Mouse (Mus musculus) kidney, adult 2 months (tissue): ENCODE measurements at regions not wholly inside any gene's neighbourhood (a gene's known extent, or its start where the extent isn't known, plus 50 kb on each side); places are given as distances from the start of the nearest gene placed in this dataset.
A peak's percentile ranks its signal among the peaks of the same experiment; 100 is the strongest.
"Not testable (repeated sequence)": the region's sequence is repeated elsewhere in the genome, so short reads cannot be mapped to it uniquely, and the experiment has no call there.

Source experiments
- DNase-seq: peaks from one replicate; pipeline ENCODE4 v3.0.0; 2021
- H3K27ac ChIP-seq: fragments of 200-500 bp; 2 replicates; pipeline ENCODE4 v1.5.1; 2012; ENCODE audit warnings: low read depth, low read length, control low read depth, inconsistent platforms; ENCODE audit not compliant: insufficient read depth
- H3K27me3 ChIP-seq: fragments of 200-500 bp; replicated peaks from 2 replicates; pipeline ENCODE4 v1.6.1; 2012; ENCODE audit warnings: mild to moderate bottlenecking, moderate library complexity, low read length, inconsistent platforms; ENCODE audit not compliant: control insufficient read depth, insufficient read depth
- H3K36me3 ChIP-seq: fragments of 200-500 bp; 2 replicates; pipeline ENCODE4 v1.6.1; 2012; ENCODE audit warnings: mild to moderate bottlenecking, moderate library complexity, low read length, inconsistent platforms; ENCODE audit not compliant: control insufficient read depth, insufficient read depth
- H3K4me1 ChIP-seq: fragments of 200-500 bp; 2 replicates; pipeline ENCODE4 v1.6.1; 2011; ENCODE audit warnings: low read length; ENCODE audit not compliant: control insufficient read depth, insufficient read depth
- H3K4me3 ChIP-seq: fragments of 200-500 bp; 2 replicates; pipeline ENCODE4 v1.5.1; 2011; ENCODE audit warnings: mild to moderate bottlenecking, low read depth, low read length, control low read depth; ENCODE audit not compliant: insufficient read depth
- CTCF ChIP-seq: fragments of 200-500 bp; conservative IDR thresholded peaks from 2 replicates; pipeline ENCODE4 v1.5.1; 2011; ENCODE audit warnings: low read depth, mild to moderate bottlenecking, control low read depth, low read length, moderate library complexity, mixed read lengths; ENCODE audit not compliant: insufficient read depth, insufficient read length
- POLR2A ChIP-seq: fragments of 200-500 bp; IDR thresholded peaks from one replicate; pipeline ENCODE4 v1.6.1; 2011; ENCODE audit warnings: low read depth, low read length, control low read depth
- WGBS: fragments of 180-500 bp; shearing (Covaris S2); methylation state at CpG from one replicate; pipeline ENCODE4 v1.1.7; 2018; 5-methylcytosine and 5-hydroxymethylcytosine counted together

DNA sequence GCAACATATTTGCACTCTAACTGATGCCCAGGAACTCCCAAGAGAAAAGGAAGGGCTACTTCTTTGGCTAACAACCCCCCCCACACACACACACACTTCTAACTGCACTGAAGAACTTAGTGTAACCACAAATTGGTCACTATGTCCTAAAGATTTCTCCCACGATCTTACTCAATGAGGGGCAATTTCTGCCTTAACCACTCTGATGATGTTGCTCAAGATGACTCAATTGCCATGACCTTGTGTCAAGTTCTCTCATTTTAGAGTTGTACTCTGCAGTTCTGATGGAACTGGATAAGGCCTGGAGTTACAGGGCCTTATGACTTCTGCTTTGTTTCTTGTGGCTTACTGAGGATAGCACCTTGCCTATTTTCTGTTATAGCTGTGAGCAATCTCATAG lies 81.7 kb downstream of the Sem1 start:
- no peak for TF ChIP-seq CTCF
- Histone ChIP-seq H3K27me3 (no peaks in the 10 kb centered on the region), H3K36me3 (no peaks in the 10 kb centered on the region), H3K27ac (no peak overlapping the region), H3K4me1 (no peaks in the 10 kb centered on the region), H3K4me3 (no peak overlapping the region)
- DNase-seq: no peak
- WGBS: 81% methylated on average over 1 of the region's 1 CpGs

DNA sequence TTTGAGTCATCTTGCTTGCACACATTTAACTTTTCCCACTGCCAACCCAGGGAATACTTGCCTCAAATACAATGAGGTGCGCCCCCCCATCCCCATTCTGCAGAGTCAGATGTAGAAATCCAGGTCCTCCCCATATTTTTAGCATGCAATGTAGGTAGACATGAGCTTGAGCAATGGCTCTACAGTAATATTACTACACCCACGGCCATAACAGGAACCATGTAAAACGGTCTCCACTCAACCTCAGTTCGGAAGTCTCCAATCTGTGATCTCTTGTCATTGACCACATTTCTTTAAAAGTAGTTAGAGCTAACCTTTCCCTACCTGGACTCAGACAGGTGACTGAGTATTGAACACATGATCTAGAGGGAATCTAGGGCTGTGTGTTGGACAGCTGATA lies 82.1 kb downstream of the Sem1 start:
- Histone ChIP-seq H3K36me3 (no peaks in the 10 kb centered on the region), H3K27ac (no peak overlapping the region), H3K27me3 (no peaks in the 10 kb centered on the region), H3K4me3 (no peak overlapping the region), H3K4me1 (no peaks in the 10 kb centered on the region)
- 91% methylated on average over 4 of the region's 4 CpGs for WGBS
- TF ChIP-seq POLR2A (no peak), CTCF (no peak)
- no peak for DNase-seq

GRCm38 (mm10) chr6:6488191-6488590 lies 90.3 kb downstream of the Sem1 start:
- Histone ChIP-seq H3K36me3 (no peaks in the 10 kb centered on the region), H3K4me3 (no peak overlapping the region), H3K27ac (no peak overlapping the region), H3K27me3 (no peaks in the 10 kb centered on the region), H3K4me1 (no peaks in the 10 kb centered on the region)
- DNase-seq: no peak
- TF ChIP-seq POLR2A: no peak
- TF ChIP-seq CTCF: no peak
- WGBS: 86% methylated on average over 4 of the region's 4 CpGs

DNA sequence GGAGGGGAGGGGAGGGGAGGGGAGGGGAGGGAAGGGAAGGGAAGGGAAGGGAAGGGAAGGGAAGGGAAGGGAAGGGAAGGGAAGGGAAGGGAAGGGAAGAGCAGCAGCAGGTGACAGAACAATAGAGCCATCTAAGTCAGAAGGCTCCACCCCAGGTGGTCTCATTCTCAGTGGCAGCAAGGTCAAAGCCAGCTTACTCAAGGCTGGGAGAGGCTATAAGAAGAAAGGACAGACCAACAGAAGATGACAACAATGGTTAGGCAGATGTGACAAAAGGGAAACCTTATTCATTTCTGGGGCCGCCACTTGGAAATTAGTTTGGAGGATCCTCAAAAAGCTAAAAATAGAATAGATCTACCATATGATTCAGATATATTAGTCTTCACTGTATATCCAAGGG lies 96.9 kb downstream of the Sem1 start:
- not testable (repeated sequence) for H3K27me3 ChIP-seq, DNase-seq, H3K27ac ChIP-seq, H3K4me3 ChIP-seq, H3K4me1 ChIP-seq, H3K36me3 ChIP-seq
- 97% methylated on average over 1 of the region's 1 CpGs for WGBS

- Histone ChIP-seq H3K4me3 (no peak overlapping the region), H3K27me3 (no peaks in the 10 kb centered on the region), H3K36me3 (no peaks in the 10 kb centered on the region), H3K27ac (no peak overlapping the region), H3K4me1 (0 out of 2 replicates have a peak, but pooled peaks cover 2% of the 10 kb centered on the region)
- no peak for TF ChIP-seq CTCF
- no peak for TF ChIP-seq POLR2A
- DNase-seq: peak; percentile 63
- WGBS: 23% methylated on average over 8 of the region's 8 CpGs
Measured at GRCm38 (mm10) chr6:6470397-6470796, 108.1 kb downstream of the Sem1 start.

DNA sequence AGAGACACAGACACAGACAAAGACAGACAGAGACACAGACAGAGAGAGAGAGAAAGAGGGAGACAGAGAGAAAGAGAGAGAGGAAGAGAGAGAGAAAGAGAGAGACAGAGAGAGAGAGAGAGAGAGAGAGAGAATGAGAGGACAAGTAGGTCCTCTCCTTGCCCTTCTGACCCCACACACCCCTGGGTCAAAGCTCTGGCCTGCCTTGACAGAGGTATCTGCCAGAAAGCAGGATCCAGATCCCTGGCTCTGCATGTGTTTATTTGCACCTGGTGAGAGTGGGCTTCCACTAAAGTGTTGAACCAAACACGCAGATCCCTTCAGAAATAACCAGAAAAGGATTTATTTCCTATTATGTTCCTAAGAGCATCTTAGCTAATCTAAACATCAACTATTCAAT lies 110.9 kb downstream of the Sem1 start:
- H3K36me3 ChIP-seq: no peaks in the 10 kb centered on the region
- H3K4me1 ChIP-seq: 0 out of 2 replicates have a peak, but pooled peaks cover 2% of the 10 kb centered on the region
- peak overlapping the region; percentile 46; the same call in 1 of the 2 replicates for H3K27ac ChIP-seq
- DNase-seq: no peak
- TF ChIP-seq CTCF: no peak
- no peak for TF ChIP-seq POLR2A
- H3K27me3 ChIP-seq: no peaks in the 10 kb centered on the region
- no peak overlapping the region for H3K4me3 ChIP-seq
- WGBS: 56% methylated on average over 1 of the region's 1 CpGs

GRCm38 (mm10) chr6:6466231-6466630 lies 112.2 kb downstream of the Sem1 start:
- Histone ChIP-seq H3K4me3 (no peak overlapping the region), H3K27me3 (no peaks in the 10 kb centered on the region), H3K36me3 (no peaks in the 10 kb centered on the region), H3K27ac (no peak overlapping the region; the same call in 1 of the 2 replicates), H3K4me1 (0 out of 2 replicates have a peak, but pooled peaks cover 2% of the 10 kb centered on the region)
- DNase-seq: no peak
- TF ChIP-seq CTCF (no peak), POLR2A (no peak)
- WGBS: 53% methylated on average over 2 of the region's 2 CpGs
